Mouse (Mus musculus): ENCODE measurements around the gene Armc9.

GRCm38 (mm10) chr1:86313096-86313771 lies 158.7 kb downstream of the Armc9 start:
- TF ChIP-seq POLR2A (IDR thresholded peaks at IDR 0.05; ENCODE audit: low read depth, low read length) (no peak), CTCF (IDR thresholded peaks at IDR 0.05; ENCODE audit: borderline replicate concordance, insufficient read depth, low read length) (no peak)

Data from embryonic fibroblast, embryonic 13.5 days (primary cell).